Mouse (Mus musculus): ENCODE results near the gene Ing1.

Ing1 gene

DNA sequence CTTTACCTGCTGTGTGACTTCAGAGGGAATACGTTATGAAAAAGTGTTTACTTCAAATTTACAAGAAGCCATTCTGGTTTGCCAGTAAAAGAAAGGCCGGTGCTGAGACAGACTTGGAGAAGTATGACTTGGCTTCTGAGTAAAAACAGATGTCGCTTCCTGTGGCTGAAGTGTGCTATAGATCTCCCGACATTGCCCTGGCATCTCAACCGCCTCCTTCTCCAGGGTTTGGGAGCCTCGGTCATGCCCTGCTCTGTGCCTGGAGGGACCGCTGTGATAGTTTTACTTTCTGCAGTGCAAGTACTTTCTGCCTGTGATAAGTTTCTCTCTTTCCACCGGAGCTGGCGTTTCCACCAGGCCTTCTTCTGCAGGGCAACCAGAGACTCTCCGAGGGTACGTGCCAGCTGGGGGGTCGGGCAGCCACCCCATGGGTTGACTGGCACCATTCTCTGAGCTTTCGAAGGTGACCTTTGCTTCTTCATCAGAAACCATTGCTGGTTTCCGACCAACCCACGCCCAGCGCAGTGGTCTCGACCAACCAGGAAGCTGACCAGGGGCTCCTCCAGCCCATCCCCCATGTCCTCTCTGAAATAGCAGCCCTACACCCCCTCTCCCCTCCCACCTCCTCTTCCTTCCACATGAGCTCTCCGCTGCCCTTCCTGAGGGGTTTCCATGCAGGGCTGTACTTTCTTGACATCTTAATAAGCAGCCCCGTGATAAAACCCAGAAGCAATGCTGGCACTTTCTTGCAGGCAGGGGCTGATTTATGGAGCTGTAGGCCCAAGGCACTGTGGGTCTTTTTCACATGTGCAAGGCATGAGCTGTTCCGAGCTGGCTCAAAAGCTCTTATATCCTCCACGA lies 30.4 kb downstream of the Ing1 start:
- DNase-seq (ENCODE audit: extremely low read depth, low read depth, low spot score): no peak

- DNase-seq (ENCODE audit: extremely low read depth, low read depth, low spot score): no peak
Measured at GRCm38 (mm10) chr8:11586374-11586745, 31.0 kb downstream of the Ing1 start.

DNA sequence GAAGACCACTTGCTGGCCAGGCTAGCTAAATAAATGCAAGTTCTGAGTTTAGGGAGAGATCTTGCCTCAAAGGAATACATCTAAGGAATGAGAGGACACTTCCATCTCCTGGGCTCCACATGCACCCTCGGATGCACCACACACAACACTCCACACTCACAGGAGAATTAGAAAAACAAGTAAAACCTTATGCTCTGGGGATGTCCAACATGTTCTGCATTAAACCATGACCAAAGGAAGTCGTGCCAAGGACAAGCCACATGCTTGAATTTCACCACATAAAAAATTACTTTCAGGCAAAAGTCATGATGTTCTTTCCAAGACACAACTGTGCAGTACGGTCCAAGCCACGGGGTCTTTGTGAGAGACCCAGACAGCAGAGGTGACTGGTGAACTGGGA lies 36.5 kb downstream of the Ing1 start:
- no peak for DNase-seq (ENCODE audit: extremely low read depth, low read depth, low spot score)

GRCm38 (mm10) chr8:11592296-11592695 lies 36.9 kb downstream of the Ing1 start:
- no peak for DNase-seq (ENCODE audit: extremely low read depth, low read depth, low spot score)

DNA sequence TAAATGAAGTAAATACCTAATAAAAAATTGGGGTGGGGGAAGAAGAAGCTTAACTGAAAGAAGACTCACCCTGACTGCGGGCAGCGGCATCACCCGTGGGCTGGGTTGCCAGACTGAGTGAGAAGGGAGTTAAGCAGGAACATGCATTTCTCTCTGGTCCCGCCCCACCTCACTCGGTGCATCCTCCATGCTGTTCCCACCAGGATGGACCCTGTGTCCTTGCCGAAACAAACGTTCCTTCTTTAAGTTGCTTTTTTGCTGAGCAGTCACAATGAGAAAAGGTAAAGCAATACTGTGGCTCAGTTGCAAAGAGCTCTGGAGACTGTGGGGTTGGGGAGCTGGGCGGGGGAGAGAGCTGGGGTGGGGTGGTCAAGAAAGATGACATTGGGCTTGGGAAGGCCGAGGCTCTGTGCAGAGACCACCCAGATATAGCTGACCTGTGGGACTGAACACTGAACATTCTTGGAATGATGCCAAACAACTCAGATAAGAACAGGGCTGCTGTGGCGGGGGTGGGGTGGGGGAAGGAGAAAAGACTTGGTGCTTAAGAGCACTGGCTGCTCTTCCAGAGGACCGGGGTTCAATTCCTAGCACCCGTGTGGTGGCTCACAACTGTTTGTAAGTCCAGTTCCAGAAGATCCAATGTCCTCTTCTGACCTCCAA lies 38.0 kb downstream of the Ing1 start:
- no peak for DNase-seq (ENCODE audit: extremely low read depth, low read depth, low spot score)

DNA sequence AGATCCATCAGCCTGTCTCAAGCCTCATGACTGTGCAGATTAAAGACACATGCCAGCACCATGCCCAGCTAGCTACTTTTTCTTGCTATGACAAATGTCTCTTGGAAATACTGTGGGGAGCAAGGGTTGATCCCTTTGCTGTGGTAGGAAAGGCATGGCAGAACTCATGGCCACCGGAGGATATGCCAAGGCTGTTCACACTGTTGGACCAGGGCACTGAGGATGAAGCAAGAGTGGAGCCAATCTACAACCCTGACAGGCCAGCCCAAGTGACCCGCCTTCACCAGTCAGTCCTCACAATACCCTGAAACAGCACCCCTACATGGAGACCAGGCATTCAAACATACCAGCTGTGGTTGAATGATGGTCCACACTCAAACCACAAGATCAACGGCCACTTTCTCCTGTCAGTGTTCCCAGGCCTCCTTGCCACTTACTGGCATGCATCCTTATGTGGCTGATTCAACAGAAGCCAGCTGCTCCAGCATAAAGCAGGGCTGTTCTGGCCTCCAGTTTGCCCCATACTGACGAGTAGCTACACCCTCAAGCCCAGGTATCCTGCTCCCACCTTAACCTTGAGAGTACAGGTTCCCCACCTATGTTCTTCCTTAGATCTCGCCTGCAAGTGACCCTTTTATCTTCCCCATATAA lies 45.1 kb downstream of the Ing1 start:
- DNase-seq (ENCODE audit: extremely low read depth, low read depth, low spot score): no peak

- DNase-seq (ENCODE audit: extremely low read depth, low read depth, low spot score): no peak
Measured at GRCm38 (mm10) chr8:11602006-11602680, 46.8 kb downstream of the Ing1 start.

GRCm38 (mm10) chr8:11608848-11609247 lies 53.5 kb downstream of the Ing1 start:
- no peak for DNase-seq (ENCODE audit: extremely low read depth, low read depth, low spot score)
